In the genomic region with DNA sequence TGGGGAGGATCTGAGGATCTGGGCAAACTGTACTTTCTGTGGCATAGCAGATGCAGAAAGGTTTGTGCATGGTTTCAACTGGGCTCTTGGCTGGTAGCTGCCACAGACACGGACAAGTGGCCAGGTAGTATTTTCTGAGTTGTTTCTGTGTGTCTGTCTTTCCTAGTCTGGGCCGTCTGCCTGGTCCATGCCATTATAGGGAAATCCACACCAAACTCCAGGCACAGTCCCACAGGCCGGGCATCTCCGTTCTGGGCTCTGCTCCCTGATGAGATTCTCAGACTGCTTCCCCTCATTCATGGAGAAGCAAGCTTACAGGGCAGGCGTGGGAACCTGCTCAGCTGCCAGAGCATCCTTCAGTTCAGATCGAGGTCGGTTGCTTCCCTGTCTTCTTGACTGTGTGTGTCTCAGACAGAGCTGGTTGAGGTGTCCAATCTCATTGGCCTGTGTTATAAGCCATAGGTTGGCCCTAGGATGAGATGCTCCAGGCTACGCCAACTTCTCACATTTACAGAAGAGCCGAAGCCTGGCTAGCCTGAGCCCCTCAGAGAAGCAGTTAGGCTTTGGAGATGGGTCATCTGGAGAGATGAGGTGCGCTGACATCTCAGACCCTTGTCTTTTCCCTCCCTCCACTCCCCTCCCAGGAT, we compare ENCODE assay signal across 8 mouse cellular contexts. TPM values are rescaled to one million over a fixed set of nuclear protein-coding genes. Genes with fewer than 3 reads are reported as not detected.
DNase-seq lines count a peak whose midpoint lies in the region; ATAC-seq and TF ChIP-seq lines count a peak whose summit lies in the region.

Gene P4ha2 (plus strand): TSS at position 51 of the 647 bp plus-strand sequence.

- CTCF ChIA-PET in Patski (lab: Charles Lee) = interaction anchor here (0.7 to 1.6 kb wide), 2 partner anchors 11 to 13 kb away, joined by 3 to 5 read pairs; no protein-coding TSS in a partner anchor

- no peak for TF ChIP-seq CTCF in Patski (IDR thresholded peaks at IDR 0.05)
- TF ChIP-seq CTCF in gastrocnemius, adult 2 months (IDR thresholded peaks at IDR 0.05) = no peak

- peak within 1 kb of the TSS; percentile 85 for H3K9ac ChIP-seq in hindbrain, embryonic 16.5 days (ENCODE audit: low read depth, low read length)

- POLR2A ChIA-PET in Patski (lab: Charles Lee) = interaction anchor here (1.2 kb wide), 1 partner anchor 11 kb away, joined by 3 read pairs; no protein-coding TSS in a partner anchor

- peaks cover 4% of the 10 kb centered on the region for H3K4me1 ChIP-seq in hindbrain, embryonic 16.5 days (ENCODE audit: control insufficient read depth, insufficient read depth, low read depth, low read length)
- peaks cover 25% of the 10 kb centered on the region for H3K4me1 ChIP-seq in midbrain, embryonic 10.5 days

- no peaks in the 10 kb centered on the region for H3K36me3 ChIP-seq in hindbrain, embryonic 16.5 days (ENCODE audit: control insufficient read depth, insufficient read depth, low read length)
- no peaks in the 10 kb centered on the region for H3K36me3 ChIP-seq in midbrain, embryonic 10.5 days

- peak within 1 kb of the TSS; percentile 91 for H3K27ac ChIP-seq in gastrocnemius, adult 2 months
- H3K27ac ChIP-seq in hindbrain, embryonic 16.5 days (ENCODE audit: low read depth, low read length) = no peak within 1 kb of the TSS
- peak within 1 kb of the TSS; percentile 83 for H3K27ac ChIP-seq in midbrain, embryonic 10.5 days (replicated peaks)

- peak in 1 of 2 experiments; percentile 31 for DNase-seq in frontal cortex, adult 2 months (ENCODE audit: extremely low spot score in 1 of 2, low spot score in 1 of 2)
- no peak for DNase-seq in frontal cortex, postnatal 25 days (ENCODE audit: low spot score in 2 of 2)
- DNase-seq in Patski (ENCODE audit: low read depth, low spot score) = no peak
- peak; percentile 36 for DNase-seq in gastrocnemius, adult 2 months
- DNase-seq in midbrain, embryonic 10.5 days (ENCODE audit: low spot score) = no peak
- no peak for DNase-seq in thymus, postnatal 4 days
- no peak for DNase-seq in lung, postnatal 14 days

- peak; percentile 24 for ATAC-seq in Patski
- peak; percentile 55 for ATAC-seq in hindbrain, embryonic 16.5 days

- in situ Hi-C loops in Patski (cut with MboI; ENCODE audit: low pct_unique_long_range_greater_than_20kb) = no loop called here

- WGBS in hindbrain, embryonic 16.5 days = 44% methylated on average over 10 of the region's 10 CpGs
- WGBS in midbrain, embryonic 10.5 days = 54% methylated on average over 10 of the region's 10 CpGs

- no peaks in the 10 kb centered on the region for H3K27me3 ChIP-seq in Patski
- no peaks in the 10 kb centered on the region; the same call in 1 of the 2 replicates for H3K27me3 ChIP-seq in hindbrain, embryonic 16.5 days (replicated peaks; ENCODE audit: control insufficient read depth, insufficient read depth, low read length)
- peaks cover 42% of the 10 kb centered on the region for H3K27me3 ChIP-seq in midbrain, embryonic 10.5 days (ENCODE audit: low read depth, poor library complexity, severe bottlenecking)

- no peaks in the 10 kb centered on the region for H3K9me3 ChIP-seq in hindbrain, embryonic 16.5 days (ENCODE audit: control insufficient read depth, low read length)
- no peaks in the 10 kb centered on the region for H3K9me3 ChIP-seq in midbrain, embryonic 10.5 days (replicated peaks)

- H3K4me2 ChIP-seq in hindbrain, embryonic 16.5 days (ENCODE audit: low read length) = peak within 1 kb of the TSS; percentile 99

- intact Hi-C loops in gastrocnemius, adult 2 months (cut with DNase I) = no loop called here

- H3K4me3 ChIP-seq in gastrocnemius, adult 2 months = peak within 1 kb of the TSS; percentile 95
- H3K4me3 ChIP-seq in hindbrain, embryonic 16.5 days (ENCODE audit: low read length) = peak within 1 kb of the TSS; percentile 71
- H3K4me3 ChIP-seq in midbrain, embryonic 10.5 days = peak within 1 kb of the TSS; percentile 75

RNA-seq across cellular contexts. Expression of gene P4ha2, which starts in this region (rescaled TPM):
- 20.5 and 27.1 TPM in 2 replicates for polyA plus RNA-seq in frontal cortex, adult 2 months (2012; rRNA removed)
- 66.8 TPM for polyA plus RNA-seq in Patski (2021)
- total RNA-seq in gastrocnemius, adult 2 months (2021) = 10 to 100 TPM; 27.2 to 46.2 TPM
- polyA plus RNA-seq in hindbrain, embryonic 16.5 days (2015; fragmentation: Nextera tagmentation; extraction: Ambion mirVana) = 12.3 and 15.1 TPM in 2 replicates
- polyA plus RNA-seq in midbrain, embryonic 10.5 days (2016; fragmentation: Nextera tagmentation; extraction: Ambion mirVana) = 25.0 and 25.2 TPM in 2 replicates
